Mouse (Mus musculus) forebrain, embryonic 16.5 days (tissue): Measurements from ENCODE around the gene C2cd4b. TPM values are rescaled to one million over a fixed set of nuclear protein-coding genes. Genes with fewer than 3 reads are reported as not detected.

Experiments used
- ATAC-seq: fragments of 200-750 bp; cut with Nextera tagmentation; 2 replicates; pipeline ENCODE4 v1.8.0; 2017; ENCODE audit warnings: mild to moderate bottlenecking, moderate library complexity
- H3K27ac ChIP-seq: fragments of 300-500 bp; sonication (generic); 2 replicates; pipeline ENCODE4 v1.5.1; 2014; ENCODE audit warnings: low read length, control low read depth
- H3K27me3 ChIP-seq: fragments of 300-500 bp; sonication (generic); replicated peaks from 2 replicates; pipeline ENCODE4 v1.6.1; 2014; ENCODE audit warnings: low read length; ENCODE audit not compliant: control insufficient read depth, insufficient read depth
- H3K36me3 ChIP-seq: fragments of 300-500 bp; sonication (generic); 2 replicates; pipeline ENCODE4 v1.6.1; 2014; ENCODE audit not compliant: control insufficient read depth, insufficient read depth
- H3K4me1 ChIP-seq: fragments of 300-500 bp; sonication (generic); replicated peaks from 2 replicates; pipeline ENCODE4 v1.6.1; 2014; ENCODE audit warnings: low read length; ENCODE audit not compliant: control insufficient read depth, insufficient read depth
- H3K4me2 ChIP-seq: fragments of 300-500 bp; sonication (generic); 2 replicates; pipeline ENCODE4 v1.6.1; 2014; ENCODE audit warnings: mild to moderate bottlenecking, low read length, control low read depth
- H3K4me3 ChIP-seq: fragments of 300-500 bp; sonication (generic); replicated peaks from 2 replicates; pipeline ENCODE4 v1.5.1; 2014; ENCODE audit warnings: mild to moderate bottlenecking, low read length, control low read depth
- H3K9ac ChIP-seq: fragments of 300-500 bp; sonication (generic); replicated peaks from 2 replicates; pipeline ENCODE4 v1.6.1; 2014; ENCODE audit warnings: low read depth, low read length, control low read depth
- H3K9me3 ChIP-seq: fragments of 300-500 bp; sonication (generic); 2 replicates; pipeline ENCODE4 v1.6.1; 2016; ENCODE audit warnings: low read length; ENCODE audit not compliant: control insufficient read depth
- WGBS: fragments of 180-500 bp; shearing (Covaris S2); extraction: QIAGEN DNeasy Blood & Tissue Kit; methylation state at CpG from one replicate; pipeline ENCODE4 v1.1.7; 2014; 5-methylcytosine and 5-hydroxymethylcytosine counted together
- polyA plus RNA-seq: library from polyadenylated mRNA; unstranded; fragments of >200 nt; fragmentation: Nextera tagmentation; extraction: Ambion mirVana; gene quantifications from 2 replicates; pipeline ENCODE4 v1.2.1, GENCODE M21; 2015

C2cd4b gene
- polyA plus RNA-seq, result 0.26 and 0.30 TPM in 2 replicates

DNA sequence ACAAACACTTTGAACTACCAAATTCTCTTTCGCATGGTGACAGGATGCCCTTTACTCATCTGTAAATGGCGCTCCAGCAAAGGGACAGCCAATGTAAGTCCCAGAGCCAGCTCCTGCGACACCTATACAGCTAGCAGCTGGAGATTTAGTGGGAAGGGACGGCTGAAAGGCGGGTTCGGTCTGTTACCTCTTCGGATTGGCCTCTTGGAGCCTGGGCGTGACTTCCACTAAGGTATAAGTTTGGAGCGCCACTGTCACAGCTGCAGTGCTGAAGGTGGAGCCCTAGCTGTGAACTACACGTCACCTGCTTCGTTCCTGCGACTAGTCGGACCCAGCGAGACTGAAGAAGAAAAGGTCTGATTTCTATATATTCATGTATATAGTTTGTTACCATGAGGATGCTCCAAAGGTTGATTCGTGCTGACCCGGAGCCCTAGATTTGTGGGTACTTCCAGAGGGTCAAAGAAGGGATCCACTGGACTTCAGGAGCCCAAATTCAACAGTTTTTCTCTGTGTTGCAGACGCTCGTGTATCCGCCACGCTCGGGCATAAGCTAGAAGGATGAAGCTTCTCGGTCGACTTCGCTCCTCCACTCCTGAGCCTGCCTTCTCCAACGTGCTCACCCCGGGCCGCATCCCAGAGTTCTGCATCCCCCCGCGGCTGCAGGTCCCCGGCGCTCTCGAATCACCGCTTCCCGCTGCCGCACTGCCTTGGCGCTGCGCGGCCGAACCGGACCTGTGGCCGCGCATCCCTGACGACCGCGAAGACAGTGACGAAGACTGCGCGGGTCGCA, at the start of gene C2cd4b:
Gene C2cd4b, plus strand, starts transcription at position 275 of the 793 bp plus-strand sequence.
- H3K4me1 ChIP-seq, result peaks cover 11% of the 10 kb centered on the region
- under 1% methylated on average over 49 of the region's 49 CpGs for WGBS
- peak within 1 kb of the TSS; percentile 58 for H3K27ac ChIP-seq
- no peaks in the 10 kb centered on the region for H3K36me3 ChIP-seq
- H3K4me3 ChIP-seq, result peak within 1 kb of the TSS; percentile 74
- H3K27me3 ChIP-seq, result peaks cover 13% of the 10 kb centered on the region
- H3K9ac ChIP-seq, result peak within 1 kb of the TSS; percentile 75
- H3K4me2 ChIP-seq, result peak within 1 kb of the TSS; percentile 83
- ATAC-seq, result peak; percentile 32
- no peaks in the 10 kb centered on the region for H3K9me3 ChIP-seq

DNA sequence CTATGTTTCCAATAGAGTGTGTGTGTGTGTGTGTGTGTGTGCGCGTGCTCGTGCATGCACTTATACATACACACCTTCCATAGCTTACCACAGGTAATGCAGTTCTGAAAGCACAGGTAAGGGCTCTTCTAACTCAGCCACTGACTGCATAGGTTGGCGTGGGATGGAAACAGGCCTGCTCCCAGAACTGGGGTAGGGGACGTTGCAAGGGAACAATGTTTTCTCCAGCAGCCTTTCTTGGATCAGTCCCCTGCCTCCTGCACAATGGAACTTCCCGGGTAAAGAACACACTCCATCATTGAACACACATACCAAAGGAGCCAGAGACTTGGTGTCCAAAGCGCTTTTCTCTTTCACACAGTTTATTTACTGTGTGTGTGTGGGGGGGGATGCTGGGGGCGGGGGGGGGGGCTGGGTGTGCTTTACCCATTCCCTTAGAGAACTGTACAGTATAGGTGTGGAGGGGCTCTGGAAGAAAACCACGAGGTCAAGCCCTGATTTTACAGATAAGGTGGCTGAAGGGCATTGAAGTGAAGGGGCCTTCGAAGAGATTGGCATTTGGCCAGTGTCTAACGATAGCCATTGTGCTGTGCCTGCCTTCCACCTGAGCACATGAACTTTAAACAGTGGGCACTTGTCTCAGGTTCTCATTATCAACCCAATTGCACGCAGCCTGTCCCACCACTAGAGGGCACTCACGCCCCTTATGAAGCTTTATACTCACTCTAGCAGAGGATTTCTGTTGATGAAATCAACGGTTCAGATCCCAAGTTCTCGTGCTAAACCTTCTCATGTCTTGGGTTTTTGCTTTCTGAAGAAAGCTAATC, 48.0 kb upstream of the C2cd4b start:
- no peak for ATAC-seq
- 37% methylated on average over 15 of the region's 15 CpGs for WGBS
- Histone ChIP-seq H3K27me3 (no peaks in the 10 kb centered on the region), H3K4me3 (no peak overlapping the region), H3K4me2 (no peak overlapping the region), H3K9ac (no peak overlapping the region), H3K4me1 (no peaks in the 10 kb centered on the region), H3K9me3 (no peaks in the 10 kb centered on the region), H3K36me3 (no peaks in the 10 kb centered on the region), H3K27ac (no peak overlapping the region)

DNA sequence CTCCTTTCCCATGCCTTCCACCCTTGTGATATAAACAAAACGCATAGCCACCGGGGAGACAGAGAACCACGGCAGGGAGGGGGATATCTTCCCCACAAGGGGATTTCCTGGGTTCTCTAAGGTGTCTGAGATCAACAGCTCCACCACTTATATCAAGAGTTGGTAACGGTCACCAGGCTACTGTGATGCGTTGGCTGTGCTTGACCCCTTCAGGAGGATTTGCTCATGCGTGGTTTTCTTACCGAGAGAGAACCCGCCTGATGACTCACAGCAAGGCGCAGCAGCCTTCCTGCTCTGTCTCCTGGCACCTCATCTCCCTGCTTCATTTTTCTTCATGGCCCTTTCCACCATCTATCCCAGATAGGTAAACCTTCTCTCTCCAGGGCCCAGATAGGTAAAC, 47.1 kb upstream of the C2cd4b start:
- no peaks in the 10 kb centered on the region for H3K9me3 ChIP-seq
- no peak overlapping the region for H3K9ac ChIP-seq
- no peaks in the 10 kb centered on the region for H3K36me3 ChIP-seq
- 90% methylated on average over 9 of the region's 9 CpGs for WGBS
- no peak overlapping the region for H3K4me2 ChIP-seq
- H3K4me3 ChIP-seq, result no peak overlapping the region
- no peak for ATAC-seq
- H3K27ac ChIP-seq, result no peak overlapping the region
- no peaks in the 10 kb centered on the region for H3K27me3 ChIP-seq
- H3K4me1 ChIP-seq, result no peaks in the 10 kb centered on the region

DNA sequence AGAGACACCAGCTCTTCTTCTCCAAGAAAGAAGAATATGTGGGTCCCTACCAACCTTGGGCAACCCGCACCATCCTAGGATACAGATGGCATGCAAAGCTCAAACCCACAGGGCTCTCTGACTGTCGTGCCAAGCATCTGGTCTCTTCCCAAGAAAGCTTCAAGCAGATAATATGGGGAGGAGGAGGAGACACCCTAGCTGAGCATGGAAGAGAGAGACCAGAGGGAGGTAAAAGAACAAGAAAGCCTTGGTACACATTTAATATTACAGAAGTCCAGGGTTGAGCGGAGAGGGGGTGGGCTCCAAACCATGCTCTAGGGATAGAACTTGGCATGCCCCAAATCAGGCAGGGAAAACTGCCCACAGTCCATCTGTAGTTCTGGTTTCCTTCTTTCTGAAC, 42.2 kb upstream of the C2cd4b start:
- H3K4me1 ChIP-seq, result no peaks in the 10 kb centered on the region
- H3K4me3 ChIP-seq, result no peak overlapping the region
- H3K27me3 ChIP-seq, result no peaks in the 10 kb centered on the region
- H3K9me3 ChIP-seq, result no peaks in the 10 kb centered on the region
- no peak for ATAC-seq
- H3K27ac ChIP-seq, result no peak overlapping the region
- no peak overlapping the region for H3K4me2 ChIP-seq
- H3K9ac ChIP-seq, result no peak overlapping the region
- WGBS, result 95% methylated on average over 3 of the region's 3 CpGs
- no peaks in the 10 kb centered on the region for H3K36me3 ChIP-seq

DNA sequence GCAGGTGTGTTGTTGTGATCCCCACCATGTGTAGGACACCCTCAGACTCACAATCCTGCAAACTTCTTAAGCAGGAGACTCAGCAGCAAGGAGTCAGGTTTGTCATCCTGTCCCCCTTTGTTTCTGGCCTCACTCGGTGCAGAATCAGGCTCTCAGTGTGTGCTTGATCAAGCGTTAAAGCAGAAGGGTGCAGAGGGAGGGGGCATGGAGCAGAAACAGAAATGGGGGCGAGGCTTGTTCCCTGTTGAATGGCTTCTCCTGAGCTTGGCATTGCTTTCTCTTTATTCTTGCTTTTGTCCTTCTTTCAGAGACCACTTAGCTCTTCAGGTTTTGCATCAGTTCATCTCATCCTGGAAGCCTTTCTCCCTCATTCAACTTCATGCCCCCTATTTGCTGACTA, 40.6 kb upstream of the C2cd4b start:
- no peak overlapping the region for H3K4me2 ChIP-seq
- H3K4me3 ChIP-seq, result no peak overlapping the region
- 0% methylated on average over 3 of the region's 3 CpGs for WGBS
- H3K9ac ChIP-seq, result no peak overlapping the region
- H3K4me1 ChIP-seq, result no peaks in the 10 kb centered on the region
- no peaks in the 10 kb centered on the region for H3K9me3 ChIP-seq
- H3K27ac ChIP-seq, result no peak overlapping the region
- H3K36me3 ChIP-seq, result no peaks in the 10 kb centered on the region
- ATAC-seq, result no peak
- H3K27me3 ChIP-seq, result no peaks in the 10 kb centered on the region

DNA sequence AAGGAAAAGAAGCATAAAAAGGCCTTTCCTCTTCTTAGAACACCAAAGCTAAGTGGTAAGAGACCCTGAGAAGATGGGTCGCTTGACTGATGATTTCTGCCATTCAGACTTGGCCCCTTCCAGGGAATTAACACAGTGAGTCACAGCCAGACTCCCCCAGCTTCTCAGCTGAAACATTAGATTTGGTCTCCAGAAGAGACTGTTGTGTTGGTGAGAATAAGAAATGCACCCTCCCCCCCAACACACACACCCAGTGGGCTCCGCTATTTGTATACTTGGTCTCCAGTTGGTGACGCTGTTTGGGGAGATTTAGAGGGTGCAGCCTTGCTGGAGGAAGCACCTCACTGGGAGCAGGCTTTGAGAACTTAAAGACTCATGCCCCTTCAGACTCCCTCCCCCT, 39.1 kb upstream of the C2cd4b start:
- ATAC-seq, result no peak
- 76% methylated on average over 3 of the region's 3 CpGs for WGBS

DNA sequence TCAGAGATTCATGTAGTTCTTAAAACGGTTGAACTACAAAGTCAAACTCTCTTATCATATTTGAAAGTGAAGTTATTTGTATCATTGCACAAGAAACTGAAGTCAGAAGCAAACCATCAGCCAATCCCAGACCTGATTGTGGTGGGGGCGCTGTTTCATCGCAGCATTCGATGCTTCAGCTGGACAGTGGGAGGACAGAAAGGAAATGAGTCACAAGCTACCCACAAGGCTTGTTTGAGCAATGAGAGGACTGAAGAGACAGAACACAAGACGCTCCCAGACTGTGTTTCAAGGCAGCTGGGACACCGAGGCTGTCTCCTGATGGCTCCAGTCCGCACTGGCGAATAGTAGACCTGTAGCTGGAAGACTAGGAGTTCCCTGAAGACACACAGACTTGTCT, 36.9 kb upstream of the C2cd4b start:
- Histone ChIP-seq H3K27ac (no peak overlapping the region), H3K4me3 (no peak overlapping the region), H3K27me3 (no peaks in the 10 kb centered on the region), H3K9ac (no peak overlapping the region), H3K4me1 (no peaks in the 10 kb centered on the region), H3K9me3 (no peaks in the 10 kb centered on the region), H3K36me3 (no peaks in the 10 kb centered on the region), H3K4me2 (no peak overlapping the region)
- WGBS, result 91% methylated on average over 8 of the region's 8 CpGs
- no peak for ATAC-seq

More for the DNA sequence above, 39.1 kb upstream of the C2cd4b start:
- H3K4me2 ChIP-seq, result no peak overlapping the region
- no peaks in the 10 kb centered on the region for H3K4me1 ChIP-seq
- H3K4me3 ChIP-seq, result no peak overlapping the region
- H3K36me3 ChIP-seq, result no peaks in the 10 kb centered on the region
- H3K27ac ChIP-seq, result no peak overlapping the region
- H3K27me3 ChIP-seq, result no peaks in the 10 kb centered on the region
- H3K9me3 ChIP-seq, result no peaks in the 10 kb centered on the region
- no peak overlapping the region for H3K9ac ChIP-seq

DNA sequence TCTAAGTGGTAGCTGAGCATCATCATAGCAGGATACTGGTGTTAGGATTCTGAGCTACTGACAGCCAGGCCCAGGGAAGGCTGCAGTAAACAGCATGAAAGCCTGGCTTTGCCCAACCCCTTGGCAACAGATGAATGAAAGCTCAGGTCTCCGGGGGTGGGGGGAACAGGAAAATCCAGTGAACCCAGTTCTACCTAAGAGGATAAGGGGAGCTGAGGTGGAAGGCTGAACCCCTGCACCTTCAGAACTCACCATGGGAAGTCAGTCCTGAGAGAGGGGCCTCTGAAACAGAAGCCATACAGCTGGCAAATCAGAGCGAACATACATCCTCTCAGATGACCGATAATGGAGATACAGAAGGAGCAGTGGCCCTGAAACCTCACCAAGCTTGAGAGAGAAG, 34.0 kb upstream of the C2cd4b start:
- Histone ChIP-seq H3K9ac (no peak overlapping the region), H3K4me3 (no peak overlapping the region), H3K36me3 (no peaks in the 10 kb centered on the region), H3K4me2 (no peak overlapping the region), H3K27ac (no peak overlapping the region), H3K4me1 (no peaks in the 10 kb centered on the region), H3K27me3 (no peaks in the 10 kb centered on the region), H3K9me3 (no peaks in the 10 kb centered on the region)
- WGBS, result 85% methylated on average over 3 of the region's 3 CpGs
- no peak for ATAC-seq

DNA sequence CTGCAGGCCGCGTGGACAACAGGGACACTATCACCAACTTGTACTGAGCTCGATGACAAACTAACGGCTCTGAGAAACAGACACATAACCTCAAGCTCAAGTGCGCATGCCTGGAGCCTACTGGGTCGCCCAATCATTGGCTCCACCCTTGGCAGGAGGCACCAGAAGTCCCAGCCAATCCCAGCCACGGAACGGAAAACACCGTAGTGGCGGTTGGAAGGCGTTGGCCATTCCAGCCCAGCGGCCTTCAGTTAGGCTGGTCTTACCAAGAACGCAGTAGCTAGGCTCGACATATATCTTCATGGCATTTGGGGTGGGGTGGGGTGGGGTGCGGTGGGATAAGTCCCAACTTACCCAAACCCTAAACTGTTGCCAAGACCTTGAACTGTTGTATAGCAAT, 25.5 kb upstream of the C2cd4b start:
- Histone ChIP-seq H3K36me3 (no peaks in the 10 kb centered on the region), H3K4me2 (no peak overlapping the region), H3K4me1 (no peaks in the 10 kb centered on the region), H3K27me3 (no peaks in the 10 kb centered on the region), H3K4me3 (no peak overlapping the region), H3K27ac (no peak overlapping the region), H3K9ac (no peak overlapping the region), H3K9me3 (no peaks in the 10 kb centered on the region)
- 94% methylated on average over 15 of the region's 15 CpGs for WGBS
- no peak for ATAC-seq
